Mouse (Mus musculus): Measurements from ENCODE around the gene Shc2. TPM values are rescaled to one million over a fixed set of nuclear protein-coding genes. Genes with fewer than 3 reads are reported as not detected.

The Shc2 gene
- total RNA-seq, 2 experiments from 2014 or later, result 44.0 to 44.8 TPM

GRCm38 (mm10) chr10:79580356-79580755, 57.4 kb downstream of the Shc2 start:
- DNase-seq, result no peak

GRCm38 (mm10) chr10:79579781-79580180, 57.9 kb downstream of the Shc2 start:
- DNase-seq, result no peak

GRCm38 (mm10) chr10:79578891-79579290, 58.8 kb downstream of the Shc2 start:
- no peak for DNase-seq

GRCm38 (mm10) chr10:79578276-79578675, 59.4 kb downstream of the Shc2 start:
- no peak for DNase-seq

GRCm38 (mm10) chr10:79577376-79577775, 60.3 kb downstream of the Shc2 start:
- DNase-seq, result no peak

GRCm38 (mm10) chr10:79575754-79576153, 62.0 kb downstream of the Shc2 start:
- no peak for DNase-seq

GRCm38 (mm10) chr10:79574796-79575195, 62.9 kb downstream of the Shc2 start:
- DNase-seq, result no peak

- DNase-seq, result no peak
These were observed 63.4 kb downstream of the Shc2 start for GRCm38 (mm10) chr10:79574350-79574749.

GRCm38 (mm10) chr10:79573611-79574010, 64.1 kb downstream of the Shc2 start:
- no peak for DNase-seq

GRCm38 (mm10) chr10:79571314-79571713, 66.4 kb downstream of the Shc2 start:
- DNase-seq, result no peak

- no peak for DNase-seq
These were observed 67.8 kb downstream of the Shc2 start for GRCm38 (mm10) chr10:79569921-79570320.

Other genes with a start within 250 kb of the Shc2 start
- gene Vmn2r83, start 169.2 kb downstream of the Shc2 start, total RNA-seq (2021), result not detected
- 1 to 10 TPM; 5.3 to 5.9 TPM for gene Plpp2, start 104.1 kb downstream of the Shc2 start, total RNA-seq (2021)
- gene Mier2, start 82.7 kb downstream of the Shc2 start, total RNA-seq (2021), result 10 to 100 TPM; 54.0 to 60.9 TPM
- gene Theg, start 50.6 kb downstream of the Shc2 start, total RNA-seq (2021), result under 1 TPM in 1 of 2 experiments, not detected in 1; 0.60 TPM
- 10 to 100 TPM; 14.6 to 14.8 TPM for gene C2cd4c, start 23.9 kb downstream of the Shc2 start, total RNA-seq (2021)
- under 1 TPM in 1 of 2 experiments, not detected in 1; 0.61 TPM for gene Odf3l2, start 7.8 kb upstream of the Shc2 start, total RNA-seq (2021)
- gene Madcam1, start 26.6 kb upstream of the Shc2 start, total RNA-seq (2021), result not detected
- 10 to 100 TPM; 64.6 to 68.3 TPM for gene Tpgs1, start 31.5 kb upstream of the Shc2 start, total RNA-seq (2021)
- gene Cdc34, start 44.3 kb upstream of the Shc2 start, total RNA-seq (2021), result 10 to 100 TPM; 67.0 to 70.2 TPM
- gene Gzmm, start 51.1 kb upstream of the Shc2 start, total RNA-seq (2021), result 1 to 10 TPM; 2.4 to 2.5 TPM
- gene Bsg, start 66.6 kb upstream of the Shc2 start, total RNA-seq (2021), result 100 to 1,000 TPM; 555 to 610 TPM
- 100 to 1,000 TPM; 106 to 118 TPM for gene Hcn2, start 78.7 kb upstream of the Shc2 start, total RNA-seq (2021)
- gene Polrmt, start 108.7 kb upstream of the Shc2 start, total RNA-seq (2021), result 10 to 100 TPM; 50.1 to 52.6 TPM
- 1 to 10 TPM; 1.1 to 1.3 TPM for gene Fgf22, start 117.2 kb upstream of the Shc2 start, total RNA-seq (2021)
- gene Rnf126, start 129.0 kb upstream of the Shc2 start, total RNA-seq (2021), result 10 to 100 TPM; 81.4 to 82.9 TPM
- 1 to 10 TPM; 1.3 to 1.8 TPM for gene Fstl3, start 139.4 kb upstream of the Shc2 start, total RNA-seq (2021)
- under 1 TPM; 0.47 to 0.73 TPM for gene Prss57, start 153.0 kb upstream of the Shc2 start, total RNA-seq (2021)
- 100 to 1,000 TPM; 262 to 290 TPM for gene Palm, start 155.7 kb upstream of the Shc2 start, total RNA-seq (2021)
- 1 to 10 TPM in 1 of 2 experiments, under 1 TPM in 1; 0.82 to 1.4 TPM for gene Misp, start 183.1 kb upstream of the Shc2 start, total RNA-seq (2021)
- gene Ptbp1, start 216.5 kb upstream of the Shc2 start, total RNA-seq (2021), result 10 to 100 TPM; 43.1 to 52.6 TPM
- 1 to 10 TPM in 1 of 2 experiments, not detected in 1; 1.0 TPM for gene Prtn3, start 236.6 kb upstream of the Shc2 start, total RNA-seq (2021)
- 10 to 100 TPM; 28.4 to 28.7 TPM for gene Plppr3, start 236.7 kb upstream of the Shc2 start, total RNA-seq (2021)
- gene Elane, start 248.3 kb upstream of the Shc2 start, total RNA-seq (2021), result not detected

All from layer of hippocampus, postnatal 36 days (tissue).